Mouse (Mus musculus) gastrocnemius, adult 2 months (tissue): ENCODE data around the gene Ank2. TPM values are rescaled to one million over a fixed set of nuclear protein-coding genes. Genes with fewer than 3 reads are reported as not detected.

Source experiments
- DNase-seq: peaks from one replicate; pipeline ENCODE4 v3.0.0; 2022
- H3K27ac ChIP-seq: fragments of 200-600 bp; 2 replicates; pipeline ENCODE4 v1.8.1; 2022; ENCODE audit warnings: mild to moderate bottlenecking
- H3K4me3 ChIP-seq: fragments of 200-600 bp; 2 replicates; pipeline ENCODE4 v1.8.1; 2022; ENCODE audit warnings: mild to moderate bottlenecking, moderate library complexity
- CTCF ChIP-seq: fragments of 200-600 bp; IDR thresholded peaks from 2 replicates; pipeline ENCODE4 v1.8.1; 2022; ENCODE audit warnings: antibody characterized with exemption, mild to moderate bottlenecking, moderate library complexity
- intact Hi-C: fragments of 180-260 bp; cut with DNase I; formaldehyde crosslinking; loops from one replicate; pipeline ENCODE4 v1.15.1; 2025
- total RNA-seq, 2 experiments: library from RNA; stranded (reverse); gene quantifications; 2 replicates each; pipeline ENCODE4 v1.2.3; 2021

Gene Ank2
- total RNA-seq, 2 experiments from 2014 or later: 94.5 to 154 TPM

- Histone ChIP-seq H3K4me3 (no peak overlapping the region), H3K27ac (no peak overlapping the region; the same call in 1 of the 2 replicates)
- TF ChIP-seq CTCF: no peak
- intact Hi-C loops: no loop called here
- no peak for DNase-seq
These were observed 493.1 kb downstream of the Ank2 start for GRCm38 (mm10) chr3:127005898-127006673.

GRCm38 (mm10) chr3:127004860-127005633 lies 494.1 kb downstream of the Ank2 start:
- Histone ChIP-seq H3K4me3 (no peak overlapping the region), H3K27ac (peak overlapping the region; percentile 65)
- DNase-seq: peak; percentile 70
- intact Hi-C loops: no loop called here
- peak; percentile 35 for TF ChIP-seq CTCF

- no peak overlapping the region for H3K27ac ChIP-seq
- no peak for TF ChIP-seq CTCF
- intact Hi-C loops: no loop called here
- no peak overlapping the region for H3K4me3 ChIP-seq
- DNase-seq: no peak
These were observed 495.2 kb downstream of the Ank2 start for GRCm38 (mm10) chr3:127003946-127004345.

- H3K27ac ChIP-seq: peak overlapping the region; percentile 44; the same call in 1 of the 2 replicates
- intact Hi-C loops: no loop called here
- TF ChIP-seq CTCF: no peak
- H3K4me3 ChIP-seq: peak overlapping the region; percentile 57
- DNase-seq: no peak
These were observed 500.4 kb downstream of the Ank2 start for GRCm38 (mm10) chr3:126998742-126999112.

GRCm38 (mm10) chr3:126998008-126998741 lies 501.0 kb downstream of the Ank2 start:
- Histone ChIP-seq H3K4me3 (peak overlapping the region; percentile 57), H3K27ac (peak overlapping the region; percentile 44)
- DNase-seq: peak; percentile 59
- intact Hi-C loops: no loop called here
- TF ChIP-seq CTCF: no peak

- no peak for DNase-seq
- Histone ChIP-seq H3K27ac (peak overlapping the region; percentile 44), H3K4me3 (peak overlapping the region; percentile 57)
- intact Hi-C loops: no loop called here
- peak; percentile 36 for TF ChIP-seq CTCF
These were observed 501.7 kb downstream of the Ank2 start for GRCm38 (mm10) chr3:126997391-126998007.

GRCm38 (mm10) chr3:126996721-126997120 lies 502.4 kb downstream of the Ank2 start:
- Histone ChIP-seq H3K4me3 (no peak overlapping the region), H3K27ac (no peak overlapping the region)
- DNase-seq: no peak
- intact Hi-C loops: no loop called here
- TF ChIP-seq CTCF: no peak

- Histone ChIP-seq H3K27ac (no peak overlapping the region), H3K4me3 (no peak overlapping the region)
- peak; percentile 58 for TF ChIP-seq CTCF
- no peak for DNase-seq
- intact Hi-C loops: no loop called here
These were observed 503.2 kb downstream of the Ank2 start for GRCm38 (mm10) chr3:126995970-126996369.

- Histone ChIP-seq H3K4me3 (no peak overlapping the region), H3K27ac (no peak overlapping the region)
- no peak for TF ChIP-seq CTCF
- intact Hi-C loops: no loop called here
- DNase-seq: no peak
These were observed 505.0 kb downstream of the Ank2 start for GRCm38 (mm10) chr3:126994149-126994548.

GRCm38 (mm10) chr3:126989936-126990335 lies 509.2 kb downstream of the Ank2 start:
- intact Hi-C loops: no loop called here
- H3K4me3 ChIP-seq: no peak overlapping the region
- H3K27ac ChIP-seq: no peak overlapping the region
- no peak for DNase-seq
- no peak for TF ChIP-seq CTCF

- intact Hi-C loops: no loop called here
These were observed 512.5 kb downstream of the Ank2 start for GRCm38 (mm10) chr3:126986687-126987086.

GRCm38 (mm10) chr3:126982814-126983213 lies 516.3 kb downstream of the Ank2 start:
- Histone ChIP-seq H3K27ac (no peak overlapping the region), H3K4me3 (no peak overlapping the region)
- TF ChIP-seq CTCF: no peak
- DNase-seq: no peak
- intact Hi-C loops: no loop called here

More at GRCm38 (mm10) chr3:126986687-126987086, 512.5 kb downstream of the Ank2 start:
- DNase-seq: no peak
- H3K4me3 ChIP-seq: no peak overlapping the region
- TF ChIP-seq CTCF: no peak
- H3K27ac ChIP-seq: no peak overlapping the region
